Mouse (Mus musculus) MEL (cell line): ENCODE measurements around the gene Gfm1. TPM values are rescaled to one million over a fixed set of nuclear protein-coding genes. Genes with fewer than 3 reads are reported as not detected.

ENCODE experiments used
- DNase-seq: peaks from one replicate; pipeline ENCODE4 v3.0.0; 2011; ENCODE audit warnings: low read depth, low spot score
- H3K27ac ChIP-seq: 2 replicates; pipeline ENCODE4 v1.5.1; 2012; ENCODE audit warnings: low read depth, mild to moderate bottlenecking, control low read depth, low read length, moderate library complexity; ENCODE audit not compliant: control insufficient read depth
- H3K27me3 ChIP-seq, 2 experiments: fragments of 150-350 bp in 1 of 2; sonication (generic) in 1 of 2; 2 replicates each; pipeline ENCODE4 v1.6.1; 2012; ENCODE audit warnings: low read length in 2 of 2, mild to moderate bottlenecking in 2 of 2, improper control_type of control experiment in 1 of 2, moderate library complexity in 1 of 2; ENCODE audit not compliant: insufficient read depth in 2 of 2, control insufficient read depth in 1 of 2
- H3K36me3 ChIP-seq, 2 experiments: 2 replicates each; pipeline ENCODE4 v1.6.1; 2012 to 2014; ENCODE audit warnings: low read length in 2 of 2, improper control_type of control experiment in 1 of 2, inconsistent platforms in 1 of 2, mild to moderate bottlenecking in 1 of 2; ENCODE audit not compliant: insufficient read depth in 2 of 2, control insufficient read depth in 1 of 2
- H3K4me1 ChIP-seq, 2 experiments: fragments of 150-350 bp in 1 of 2; sonication (generic) in 1 of 2; 2 replicates each; pipeline ENCODE4 v1.6.1; 2012; ENCODE audit warnings: low read length in 2 of 2, improper control_type of control experiment in 1 of 2, mild to moderate bottlenecking in 1 of 2; ENCODE audit not compliant: insufficient read depth in 2 of 2, control insufficient read depth in 1 of 2
- H3K4me3 ChIP-seq, 2 experiments: fragments of 150-350 bp in 1 of 2; sonication (generic) in 1 of 2; 2 replicates each; pipeline ENCODE4 v1.5.1; 2012; ENCODE audit warnings: low read depth in 2 of 2, low read length in 2 of 2, mild to moderate bottlenecking in 2 of 2, moderate library complexity in 2 of 2, control low read depth in 1 of 2, improper control_type of control experiment in 1 of 2; ENCODE audit not compliant: control insufficient read depth in 1 of 2, insufficient read depth in 1 of 2
- H3K79me2 ChIP-seq: 2 replicates; pipeline ENCODE4 v1.6.1; 2012; ENCODE audit warnings: mild to moderate bottlenecking, low read length, moderate library complexity; ENCODE audit not compliant: control insufficient read depth, poor library complexity, insufficient read depth
- H3K9ac ChIP-seq: 2 replicates; pipeline ENCODE4 v1.6.1; 2012; ENCODE audit warnings: low read depth, mild to moderate bottlenecking, control low read depth, low read length, moderate library complexity; ENCODE audit not compliant: control insufficient read depth, poor library complexity, severe bottlenecking
- H3K9me3 ChIP-seq: fragments of 150-350 bp; sonication (generic); replicated peaks from 2 replicates; pipeline ENCODE4 v1.6.1; 2012; ENCODE audit warnings: mild to moderate bottlenecking, low read length, improper control_type of control experiment, moderate library complexity; ENCODE audit not compliant: insufficient read depth
- CHD1 ChIP-seq: IDR thresholded peaks from 2 replicates; pipeline ENCODE4 v1.6.1; 2012; ENCODE audit warnings: low read depth, mild to moderate bottlenecking, inconsistent platforms, low read length, improper control_type of control experiment
- CHD2 ChIP-seq: IDR thresholded peaks from 2 replicates; pipeline ENCODE4 v1.6.1; 2011; ENCODE audit warnings: low read length, improper control_type of control experiment
- ELF1 ChIP-seq: IDR thresholded peaks from 2 replicates; pipeline ENCODE4 v1.6.1; 2014; ENCODE audit warnings: low read depth, mild to moderate bottlenecking, inconsistent platforms, low read length, improper control_type of control experiment, moderate library complexity
- EP300 ChIP-seq, 2 experiments: IDR thresholded peaks; 2 replicates each; pipeline ENCODE4 v1.6.1; 2011; ENCODE audit warnings: improper control_type of control experiment in 2 of 2, low read length in 2 of 2, low read depth in 1 of 2, mild to moderate bottlenecking in 1 of 2
- ETS1 ChIP-seq: IDR thresholded peaks from 2 replicates; pipeline ENCODE4 v1.6.1; 2012; ENCODE audit warnings: low read depth, mild to moderate bottlenecking, inconsistent platforms, low read length, improper control_type of control experiment, moderate library complexity
- GABPA ChIP-seq: IDR thresholded peaks from 2 replicates; pipeline ENCODE4 v1.6.1; 2012; ENCODE audit warnings: low read depth, mild to moderate bottlenecking, inconsistent platforms, low read length, improper control_type of control experiment, moderate library complexity
- GATA1 ChIP-seq: IDR thresholded peaks from 2 replicates; pipeline ENCODE4 v1.6.1; 2011; ENCODE audit warnings: low read depth, low read length, improper control_type of control experiment
- HCFC1 ChIP-seq: IDR thresholded peaks from 2 replicates; pipeline ENCODE4 v1.6.1; 2012; ENCODE audit warnings: low read depth, mild to moderate bottlenecking, inconsistent platforms, low read length, improper control_type of control experiment, moderate library complexity
- JUND ChIP-seq: IDR thresholded peaks from 2 replicates; pipeline ENCODE4 v1.6.1; 2011; ENCODE audit warnings: low read depth, mild to moderate bottlenecking, improper control_type of control experiment, low read length
- MAFK ChIP-seq: IDR thresholded peaks from 2 replicates; pipeline ENCODE4 v1.6.1; 2011; ENCODE audit warnings: low read depth, mild to moderate bottlenecking, low read length, improper control_type of control experiment, borderline replicate concordance
- MEF2A ChIP-seq: IDR thresholded peaks from 2 replicates; pipeline ENCODE4 v1.6.1; 2014; ENCODE audit warnings: low read depth, mild to moderate bottlenecking, inconsistent platforms, low read length, improper control_type of control experiment; ENCODE audit not compliant: poor library complexity, insufficient replicate concordance, severe bottlenecking; ENCODE audit errors: extremely low read depth
- MXI1 ChIP-seq: IDR thresholded peaks from 2 replicates; pipeline ENCODE4 v1.6.1; 2011; ENCODE audit warnings: mild to moderate bottlenecking, low read depth, low read length, improper control_type of control experiment
- POLR2A ChIP-seq, 2 experiments: IDR thresholded peaks; 2 replicates each; pipeline ENCODE4 v1.6.1; 2011 to 2012; ENCODE audit warnings: low read length in 2 of 2, mild to moderate bottlenecking in 2 of 2, control low read depth in 1 of 2, improper control_type of control experiment in 1 of 2, low read depth in 1 of 2, moderate library complexity in 1 of 2; ENCODE audit not compliant: control insufficient read depth in 1 of 2, insufficient read depth in 1 of 2, poor library complexity in 1 of 2
- RCOR1 ChIP-seq: IDR thresholded peaks from 2 replicates; pipeline ENCODE4 v1.6.1; 2012; ENCODE audit warnings: low read depth, mild to moderate bottlenecking, inconsistent platforms, low read length, improper control_type of control experiment
- TCF12 ChIP-seq: IDR thresholded peaks from 2 replicates; pipeline ENCODE4 v1.6.1; 2014; ENCODE audit warnings: low read depth, mild to moderate bottlenecking, inconsistent platforms, low read length, improper control_type of control experiment, moderate library complexity
- polyA plus RNA-seq, 2 experiments: library from polyadenylated mRNA; stranded (reverse) in 1 of 2; unstranded in 1 of 2; fragments of >175 nt in 1 of 2; fragments of >200 nt in 1 of 2; gene quantifications; 2 replicates each; pipeline versions ENCODE4 v1.2.1 to v1.2.4; 2012; ENCODE audit warnings: low replicate concordance in 2 of 2, low read depth in 1 of 2; ENCODE audit not compliant: insufficient read length in 2 of 2, insufficient read depth in 1 of 2, missing spikeins in 1 of 2
- total RNA-seq: library from RNA; depleted of rRNA; stranded (reverse); fragments of 300-350 nt; gene quantifications from 2 replicates; pipeline ENCODE4 v1.2.3, GENCODE M21; 2012

The Gfm1 gene
- total and polyA plus RNA-seq, 3 experiments: 95.0 to 146 TPM; not detected in 1

- no peaks in the 10 kb centered on the region for H3K9me3 ChIP-seq
- no peaks in the 10 kb centered on the region for H3K4me1 ChIP-seq
- no peaks in the 10 kb centered on the region for H3K36me3 ChIP-seq
- H3K79me2 ChIP-seq: no peaks in the 10 kb centered on the region
- no peak overlapping the region for H3K4me3 ChIP-seq
- no peak overlapping the region for H3K9ac ChIP-seq
- peaks cover 0 to 3% of the 10 kb centered on the region in 2 experiments; a peak in 2 of 4 replicates for H3K27me3 ChIP-seq
- H3K27ac ChIP-seq: no peak overlapping the region
- no peak for TF ChIP-seq CHD2
- TF ChIP-seq JUND: no peak
- TF ChIP-seq ETS1: no peak
- no peak for TF ChIP-seq GABPA
- TF ChIP-seq TCF12: no peak
- TF ChIP-seq RCOR1: no peak
- no peak for TF ChIP-seq MXI1
- no peak for TF ChIP-seq CHD1
- TF ChIP-seq MAFK: no peak
- no peak for TF ChIP-seq ELF1
- TF ChIP-seq MEF2A: no peak
- no peak for TF ChIP-seq HCFC1
- no peak for TF ChIP-seq POLR2A (IDR thresholded peaks at IDR 0.05; ENCODE audit: control insufficient read depth in 1 of 2, insufficient read depth in 1 of 2, low read depth in 1 of 2, low read length in 2 of 2, poor library complexity in 1 of 2)
- DNase-seq: no peak
These were observed 90.8 kb downstream of the Gfm1 start for GRCm38 (mm10) chr3:67520568-67521143.

- Histone ChIP-seq H3K79me2 (no peaks in the 10 kb centered on the region), H3K27me3 (peaks cover 0 to 3% of the 10 kb centered on the region in 2 experiments; a peak in 2 of 4 replicates), H3K9ac (no peak overlapping the region), H3K27ac (no peak overlapping the region), H3K9me3 (no peaks in the 10 kb centered on the region), H3K4me3 (no peak overlapping the region), H3K36me3 (no peaks in the 10 kb centered on the region), H3K4me1 (no peaks in the 10 kb centered on the region)
- TF ChIP-seq HCFC1 (no peak), GATA1 (no peak), EP300 (IDR thresholded peaks at IDR 0.05; ENCODE audit: low read depth in 1 of 2, low read length in 2 of 2) (no peak), ETS1 (no peak)
- DNase-seq: no peak
These were observed 92.8 kb downstream of the Gfm1 start for GRCm38 (mm10) chr3:67522709-67523108.
